Mouse (Mus musculus) liver, embryonic 14.5 days (tissue): ENCODE data around the gene Gm3072.
"Not testable (repeated sequence)": the region's sequence is repeated elsewhere in the genome, so short reads cannot be mapped to it uniquely, and the experiment has no call there.

Experiments
- CTCF ChIP-seq: IDR thresholded peaks from 2 replicates; pipeline ENCODE4 v1.5.1; 2016; ENCODE audit warnings: antibody characterized with exemption, low read depth, control low read depth
- EP300 ChIP-seq: IDR thresholded peaks from 2 replicates; pipeline ENCODE4 v1.6.1; 2016; ENCODE audit warnings: antibody characterized with exemption, low read depth

DNA sequence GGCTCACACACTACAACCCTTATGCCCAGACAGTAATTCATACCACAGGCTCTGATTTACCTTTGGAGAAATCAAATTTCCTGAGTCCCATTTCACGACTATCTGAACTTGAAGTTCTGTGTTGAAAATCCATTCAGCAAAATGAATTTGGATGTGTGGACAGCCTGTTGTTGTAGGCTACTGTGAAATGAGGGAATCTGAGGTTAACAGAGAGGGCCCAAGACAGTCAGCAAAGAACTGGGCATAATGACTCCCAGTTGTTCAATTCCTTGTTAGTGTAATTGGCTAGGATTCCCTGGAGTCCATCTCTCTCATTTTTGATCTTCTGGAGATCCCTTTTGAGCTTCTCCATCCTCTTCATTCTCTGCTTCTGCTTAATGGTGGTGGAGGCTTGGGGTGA, 13.7 kb downstream of the Gm3072 start:
- TF ChIP-seq CTCF, EP300: not testable (repeated sequence)
